Mouse (Mus musculus) embryonic facial prominence, embryonic 11.5 days (tissue): ENCODE data around the gene Srl. TPM values are rescaled to one million over a fixed set of nuclear protein-coding genes. Genes with fewer than 3 reads are reported as not detected.
"Not testable (repeated sequence)": the region's sequence is repeated elsewhere in the genome, so short reads cannot be mapped to it uniquely, and the experiment has no call there.

Source experiments
- ATAC-seq: fragments of 200-750 bp; cut with Nextera tagmentation; replicated peaks from 2 replicates; pipeline ENCODE4 v1.8.0; 2017; ENCODE audit warnings: low read depth; ENCODE audit not compliant: insufficient number of reproducible peaks, low FRiP score, low TSS enrichment
- DNase-seq: peaks from one replicate; pipeline ENCODE4 v3.0.0-alpha.2; 2015; ENCODE audit warnings: low spot score
- H3K27ac ChIP-seq: fragments of 300-500 bp; sonication (generic); replicated peaks from 2 replicates; pipeline ENCODE4 v1.5.1; 2014; ENCODE audit warnings: mild to moderate bottlenecking, low read depth, low read length, control low read depth
- H3K27me3 ChIP-seq: fragments of 300-500 bp; sonication (generic); 2 replicates; pipeline ENCODE4 v1.6.1; 2014; ENCODE audit warnings: mild to moderate bottlenecking, low read length, moderate library complexity, mixed read lengths; ENCODE audit not compliant: control insufficient read depth, insufficient read depth
- H3K36me3 ChIP-seq: fragments of 300-500 bp; sonication (generic); replicated peaks from 2 replicates; pipeline ENCODE4 v1.6.1; 2014; ENCODE audit warnings: low read depth, mild to moderate bottlenecking, low read length, moderate library complexity, mixed read lengths; ENCODE audit not compliant: control insufficient read depth, insufficient read depth
- H3K4me1 ChIP-seq: fragments of 300-500 bp; sonication (generic); 2 replicates; pipeline ENCODE4 v1.6.1; 2014; ENCODE audit warnings: low read length, mixed read lengths; ENCODE audit not compliant: control insufficient read depth, insufficient read depth
- H3K4me2 ChIP-seq: fragments of 300-500 bp; sonication (generic); 2 replicates; pipeline ENCODE4 v1.6.1; 2014; ENCODE audit warnings: low read depth, mild to moderate bottlenecking, control low read depth, low read length, moderate library complexity
- H3K4me3 ChIP-seq: fragments of 300-500 bp; sonication (generic); 2 replicates; pipeline ENCODE4 v1.5.1; 2014; ENCODE audit warnings: low read depth, low read length, control low read depth
- H3K9ac ChIP-seq: fragments of 300-500 bp; sonication (generic); replicated peaks from 2 replicates; pipeline ENCODE4 v1.6.1; 2014; ENCODE audit warnings: mild to moderate bottlenecking, control low read depth, low read length
- H3K9me3 ChIP-seq: fragments of 300-500 bp; sonication (generic); replicated peaks from 2 replicates; pipeline ENCODE4 v1.6.1; 2016; ENCODE audit warnings: mild to moderate bottlenecking, low read length, inconsistent platforms, mixed read lengths; ENCODE audit not compliant: control insufficient read depth
- WGBS: fragments of 180-500 bp; shearing (Covaris S2); extraction: QIAGEN DNeasy Blood & Tissue Kit; methylation state at CpG from one replicate; pipeline ENCODE4 v1.1.7; 2014; 5-methylcytosine and 5-hydroxymethylcytosine counted together
- polyA plus RNA-seq: library from polyadenylated mRNA; unstranded; fragments of >200 nt; fragmentation: Nextera tagmentation; extraction: Ambion mirVana; gene quantifications from 2 replicates; pipeline ENCODE4 v1.2.1, GENCODE M21; 2014

Gene Srl
- polyA plus RNA-seq, 1 experiment from 2014 or later, result 32.7 TPM

DNA sequence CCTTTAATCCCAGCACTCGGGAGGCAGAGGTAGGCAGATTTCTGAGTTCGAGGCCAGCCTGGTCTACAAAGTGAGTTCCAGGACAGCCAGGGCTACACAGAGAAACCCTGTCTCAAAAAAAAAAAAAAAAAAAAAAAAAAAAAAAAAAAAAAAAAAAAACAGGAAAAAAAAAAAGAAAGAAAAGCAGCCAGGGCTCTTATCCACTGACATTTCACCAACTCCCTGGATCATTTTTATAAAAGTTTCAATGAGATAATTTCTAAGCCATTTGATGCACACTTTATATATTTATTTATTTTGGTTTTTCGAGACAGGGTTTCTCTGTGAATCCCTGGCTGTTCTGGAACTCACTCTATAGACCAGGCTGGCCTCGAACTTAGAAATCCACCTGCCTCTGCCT, 39.6 kb upstream of the Srl start:
- H3K27ac ChIP-seq, H3K4me1 ChIP-seq, H3K9ac ChIP-seq, H3K4me2 ChIP-seq, H3K4me3 ChIP-seq, DNase-seq, H3K36me3 ChIP-seq, ATAC-seq, H3K9me3 ChIP-seq, H3K27me3 ChIP-seq: not testable (repeated sequence)
- 89% methylated on average over 4 of the region's 4 CpGs for WGBS

DNA sequence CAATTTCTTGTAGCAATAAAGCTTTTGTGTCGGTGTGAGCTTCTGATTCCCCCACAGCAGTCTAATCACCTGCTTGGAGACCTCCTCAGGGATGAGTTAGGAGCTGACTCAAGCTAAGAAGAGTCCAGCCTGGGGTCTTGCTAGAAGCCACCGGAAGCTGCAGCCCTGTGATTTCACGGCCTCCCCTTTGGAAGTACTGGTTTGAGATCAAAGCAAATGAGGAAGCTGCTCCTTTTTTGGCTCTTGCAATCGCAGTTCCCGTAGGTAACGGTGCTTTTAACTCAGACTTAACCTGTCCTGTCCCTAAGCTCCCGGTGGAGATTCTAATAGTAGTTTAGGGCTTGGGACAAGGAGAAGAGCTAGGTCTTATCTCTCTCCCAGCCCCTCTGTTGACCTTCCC, 37.0 kb upstream of the Srl start:
- H3K4me2 ChIP-seq, result no peak overlapping the region
- H3K9ac ChIP-seq, result no peak overlapping the region
- no peaks in the 10 kb centered on the region for H3K27me3 ChIP-seq
- H3K36me3 ChIP-seq, result no peaks in the 10 kb centered on the region
- H3K4me1 ChIP-seq, result no peaks in the 10 kb centered on the region
- ATAC-seq (no peak), DNase-seq (no peak)
- WGBS, result 78% methylated on average over 7 of the region's 7 CpGs
- no peak overlapping the region for H3K27ac ChIP-seq
- no peaks in the 10 kb centered on the region for H3K9me3 ChIP-seq
- H3K4me3 ChIP-seq, result no peak overlapping the region

DNA sequence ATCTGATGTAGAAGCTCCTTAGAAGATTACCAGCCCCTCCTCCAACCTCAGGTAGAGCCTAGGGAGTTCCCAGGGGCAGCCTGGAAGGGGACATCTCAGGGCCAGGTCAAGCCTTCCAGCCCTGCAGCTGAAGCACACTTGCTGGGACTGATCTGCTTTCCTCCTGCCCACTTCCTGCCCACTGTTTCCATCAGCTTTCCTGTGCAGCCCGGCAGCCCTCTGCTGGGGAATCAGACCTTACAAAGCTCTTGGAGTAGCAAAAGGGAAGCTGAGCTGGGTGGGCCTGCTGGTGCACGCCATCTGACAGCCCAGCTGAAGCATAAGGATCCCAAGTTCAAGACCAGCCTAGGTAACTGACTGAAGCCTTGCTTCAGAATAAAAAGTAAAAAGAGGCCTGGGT, 35.3 kb upstream of the Srl start:
- Histone ChIP-seq H3K4me3 (no peak overlapping the region), H3K4me1 (no peaks in the 10 kb centered on the region), H3K27me3 (no peaks in the 10 kb centered on the region), H3K36me3 (no peaks in the 10 kb centered on the region), H3K9me3 (no peaks in the 10 kb centered on the region), H3K9ac (no peak overlapping the region), H3K27ac (no peak overlapping the region), H3K4me2 (no peak overlapping the region)
- DNase-seq (no peak), ATAC-seq (no peak)
- WGBS, result 41% methylated on average over 2 of the region's 2 CpGs

DNA sequence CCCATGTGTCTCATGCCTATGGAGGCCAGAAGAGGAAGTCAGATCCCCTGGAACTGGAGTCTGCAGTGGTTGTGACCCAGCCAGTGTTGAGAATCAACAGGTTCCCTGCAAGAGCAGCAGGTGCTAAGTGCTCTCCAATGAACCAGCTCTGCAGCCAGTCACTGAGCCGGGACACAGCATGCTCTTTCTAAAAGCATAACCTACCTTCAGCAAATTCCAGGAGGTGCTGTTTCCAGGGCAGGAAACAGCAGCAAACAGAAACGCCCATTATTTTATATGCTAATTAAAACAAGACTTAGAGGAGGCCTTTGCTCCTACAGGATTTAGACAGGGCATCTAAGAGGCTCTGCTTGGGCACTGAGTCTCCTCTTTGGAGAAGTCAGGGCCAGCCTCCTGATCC, 34.4 kb upstream of the Srl start:
- Histone ChIP-seq H3K4me2 (no peak overlapping the region), H3K27me3 (no peaks in the 10 kb centered on the region), H3K9ac (no peak overlapping the region), H3K36me3 (no peaks in the 10 kb centered on the region), H3K4me1 (peaks cover under 1% of the 10 kb centered on the region; the same call in 1 of the 2 replicates), H3K27ac (no peak overlapping the region), H3K9me3 (no peaks in the 10 kb centered on the region), H3K4me3 (no peak overlapping the region)
- no peak for ATAC-seq
- no peak for DNase-seq
- 42% methylated on average over 2 of the region's 2 CpGs for WGBS

DNA sequence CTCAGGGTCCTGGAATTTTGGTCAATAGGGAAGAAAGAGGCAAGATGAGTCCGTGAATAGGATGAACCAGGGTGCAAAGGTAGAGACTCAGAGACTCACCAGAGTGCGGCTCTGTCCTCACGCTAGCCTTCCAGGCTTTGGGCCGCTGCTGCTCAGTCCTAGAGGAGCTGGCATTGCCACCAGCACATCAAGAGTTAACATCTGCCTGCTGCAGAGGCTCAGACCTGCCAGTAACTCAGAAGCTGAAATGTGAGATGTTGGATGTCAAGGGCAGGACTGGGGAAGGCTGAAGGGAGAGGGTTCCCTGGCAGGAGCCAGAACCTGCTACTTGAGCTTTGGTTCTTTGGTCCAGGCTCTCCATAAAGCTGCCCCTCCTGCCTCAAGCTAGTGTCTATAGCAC, 29.1 kb upstream of the Srl start:
- Histone ChIP-seq H3K9me3 (no peaks in the 10 kb centered on the region), H3K27ac (no peak overlapping the region), H3K36me3 (no peaks in the 10 kb centered on the region), H3K4me3 (no peak overlapping the region), H3K9ac (no peak overlapping the region), H3K4me1 (peaks cover 2% of the 10 kb centered on the region; the same call in 1 of the 2 replicates), H3K27me3 (no peaks in the 10 kb centered on the region), H3K4me2 (no peak overlapping the region)
- 53% methylated on average over 4 of the region's 4 CpGs for WGBS
- ATAC-seq (peak; percentile 73), DNase-seq (peak; percentile 66)

DNA sequence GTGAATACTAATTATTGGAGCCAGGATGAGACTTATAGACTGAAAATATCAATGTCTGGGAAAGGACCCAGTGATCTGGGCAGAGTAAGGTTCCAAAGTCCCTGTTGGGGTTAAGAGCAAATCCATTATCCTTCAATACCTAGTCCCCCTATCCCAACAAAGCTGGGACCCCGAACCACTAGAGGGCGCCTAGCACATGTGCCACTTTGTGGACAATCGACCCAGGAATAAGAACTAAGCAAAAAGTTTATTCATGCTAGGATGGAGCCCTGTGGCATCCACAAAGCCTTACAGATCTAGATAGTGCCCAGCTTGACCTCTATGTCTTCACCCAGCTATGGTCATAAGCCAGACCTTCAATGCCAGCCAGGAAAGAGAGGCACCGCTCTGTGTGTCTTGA, 26.3 kb upstream of the Srl start:
- ATAC-seq, result no peak
- no peaks in the 10 kb centered on the region for H3K27me3 ChIP-seq
- no peaks in the 10 kb centered on the region for H3K36me3 ChIP-seq
- no peak overlapping the region for H3K4me2 ChIP-seq
- 20% methylated on average over 4 of the region's 4 CpGs for WGBS
- peak; percentile 96 for DNase-seq
- H3K4me1 ChIP-seq, result peaks cover 2% of the 10 kb centered on the region; the same call in 1 of the 2 replicates
- H3K9ac ChIP-seq, result no peak overlapping the region
- H3K9me3 ChIP-seq, result no peaks in the 10 kb centered on the region
- H3K4me3 ChIP-seq, result no peak overlapping the region
- H3K27ac ChIP-seq, result no peak overlapping the region

DNA sequence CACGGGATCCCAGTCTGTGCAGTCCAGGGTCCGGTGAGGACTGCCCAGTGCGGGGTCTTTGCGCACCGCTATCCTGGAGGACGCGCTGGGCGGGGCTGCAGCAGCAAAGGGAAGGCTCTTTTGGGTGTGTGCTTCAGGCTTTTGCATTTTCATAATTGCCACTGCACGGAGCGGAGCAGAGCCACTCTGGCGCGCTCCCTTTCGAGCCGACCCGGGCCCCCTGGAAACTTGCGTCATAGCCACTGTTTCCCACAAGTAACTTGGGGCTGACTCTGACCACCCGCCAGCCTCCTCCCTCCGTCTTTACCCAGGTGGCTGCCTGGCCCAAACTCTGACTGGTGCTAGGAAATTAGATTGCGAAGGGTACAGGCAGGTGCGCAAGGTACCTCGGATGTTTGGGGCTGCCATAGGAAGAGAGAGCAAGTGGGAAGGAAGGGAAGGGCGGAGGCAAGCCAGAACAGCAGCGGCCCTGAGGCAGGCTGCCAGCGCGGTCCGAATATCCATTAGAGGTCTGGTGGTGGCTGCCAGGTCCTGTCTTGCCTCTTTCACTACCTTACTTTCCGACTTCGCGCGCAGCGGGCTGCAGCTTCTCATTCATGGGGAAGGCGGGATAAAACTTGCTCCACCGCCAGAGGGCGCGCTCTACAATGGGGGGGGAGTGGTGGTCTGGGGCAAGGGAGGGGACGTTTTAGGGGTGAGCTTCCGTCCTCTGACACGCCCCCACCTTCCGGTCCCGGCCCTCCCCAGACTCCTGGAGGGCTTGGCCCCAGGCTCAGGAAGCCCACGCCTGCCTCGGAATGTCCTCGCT, 18.7 kb upstream of the Srl start:
- Histone ChIP-seq H3K4me3 (peak overlapping the region; percentile 82), H3K9ac (peak overlapping the region; percentile 88), H3K27me3 (no peaks in the 10 kb centered on the region), H3K4me1 (peaks cover 4% of the 10 kb centered on the region; the same call in 1 of the 2 replicates), H3K9me3 (no peaks in the 10 kb centered on the region), H3K36me3 (no peaks in the 10 kb centered on the region), H3K27ac (peak overlapping the region; percentile 92), H3K4me2 (peak overlapping the region; percentile 85)
- DNase-seq (peak; percentile 72), ATAC-seq (peak; percentile 62)
- WGBS, result 2% methylated on average over 43 of the region's 43 CpGs

DNA sequence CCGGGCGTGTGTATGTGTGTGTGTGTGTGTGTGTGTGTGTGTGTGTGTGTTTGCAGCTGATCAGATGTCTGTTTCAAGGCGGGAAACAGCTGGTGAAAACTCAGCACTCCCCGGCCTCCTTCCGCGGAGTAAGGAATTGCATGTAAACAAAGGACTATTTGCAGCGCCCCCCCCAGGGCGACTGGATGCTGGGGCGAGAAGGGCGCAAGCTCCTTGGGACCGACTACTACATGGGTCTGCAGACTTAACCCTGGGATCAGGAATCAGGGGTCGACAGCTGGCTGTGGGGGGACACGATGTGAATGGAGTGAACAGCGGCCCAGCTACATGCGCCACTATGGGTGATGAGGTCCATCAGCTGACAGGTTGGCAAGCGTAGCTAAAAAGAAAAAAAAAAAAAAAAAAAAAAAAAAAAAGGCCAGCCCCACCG, 18.1 kb upstream of the Srl start, which contains the start of gene Tfap4:
TSS of gene Tfap4 (minus strand) at position 140 of the 430 bp plus-strand sequence.
- peak within 1 kb of the TSS; percentile 82 for H3K4me3 ChIP-seq
- peak within 1 kb of the TSS; percentile 92 for H3K27ac ChIP-seq
- H3K4me1 ChIP-seq, result peaks cover 4% of the 10 kb centered on the region; the same call in 1 of the 2 replicates
- H3K9me3 ChIP-seq, result no peaks in the 10 kb centered on the region
- ATAC-seq, result peak; percentile 10; the same call in 1 of the 2 replicates
- peak; percentile 93 for DNase-seq
- WGBS, result under 1% methylated on average over 17 of the region's 17 CpGs
- peak within 1 kb of the TSS; percentile 88 for H3K9ac ChIP-seq
- no peaks in the 10 kb centered on the region for H3K36me3 ChIP-seq
- no peaks in the 10 kb centered on the region for H3K27me3 ChIP-seq
- H3K4me2 ChIP-seq, result peak within 1 kb of the TSS; percentile 85
